Mouse (Mus musculus) kidney, embryonic 16.5 days (tissue): ENCODE measurements at regions not wholly inside any gene's neighbourhood (a gene's known extent, or its start where the extent isn't known, plus 50 kb on each side); places are given as distances from the start of the nearest gene placed in this dataset.

Source experiments
- ATAC-seq: fragments of 200-750 bp; cut with Nextera tagmentation; 2 replicates; pipeline ENCODE4 v1.8.0; 2017; ENCODE audit warnings: moderate TSS enrichment; ENCODE audit not compliant: low FRiP score, low TSS enrichment
- H3K27ac ChIP-seq: fragments of 300-500 bp; sonication (generic); 2 replicates; pipeline ENCODE4 v1.5.1; 2014; ENCODE audit warnings: low read length
- H3K27me3 ChIP-seq: fragments of 300-500 bp; sonication (generic); 2 replicates; pipeline ENCODE4 v1.6.1; 2014; ENCODE audit warnings: low read length, control low read depth, mixed read lengths; ENCODE audit not compliant: insufficient read depth
- H3K36me3 ChIP-seq: fragments of 300-500 bp; sonication (generic); 2 replicates; pipeline ENCODE4 v1.6.1; 2014; ENCODE audit warnings: low read length, control low read depth, mixed read lengths; ENCODE audit not compliant: insufficient read depth
- H3K4me1 ChIP-seq: fragments of 300-500 bp; sonication (generic); 2 replicates; pipeline ENCODE4 v1.6.1; 2014; ENCODE audit warnings: low read length, control low read depth, mixed read lengths; ENCODE audit not compliant: insufficient read depth
- H3K4me2 ChIP-seq: fragments of 300-500 bp; sonication (generic); replicated peaks from 2 replicates; pipeline ENCODE4 v1.6.1; 2014; ENCODE audit warnings: low read depth, low read length
- H3K4me3 ChIP-seq: fragments of 300-500 bp; sonication (generic); 2 replicates; pipeline ENCODE4 v1.5.1; 2014; ENCODE audit warnings: mild to moderate bottlenecking, low read length
- H3K9ac ChIP-seq: fragments of 300-500 bp; sonication (generic); replicated peaks from 2 replicates; pipeline ENCODE4 v1.6.1; 2014; ENCODE audit warnings: low read length
- H3K9me3 ChIP-seq: fragments of 300-500 bp; sonication (generic); 2 replicates; pipeline ENCODE4 v1.6.1; 2016; ENCODE audit warnings: low read length, control low read depth
- WGBS: fragments of 180-500 bp; shearing (Covaris S2); extraction: QIAGEN DNeasy Blood & Tissue Kit; methylation state at CpG from one replicate; pipeline ENCODE4 v1.1.7; 2014; 5-methylcytosine and 5-hydroxymethylcytosine counted together

GRCm38 (mm10) chr3:101163160-101163990, 53.3 kb upstream of the Ptgfrn start:
- 40% methylated on average over 16 of the region's 16 CpGs for WGBS
- H3K9ac ChIP-seq, result no peak overlapping the region
- no peak overlapping the region for H3K4me2 ChIP-seq
- H3K4me1 ChIP-seq, result peaks cover 25% of the 10 kb centered on the region
- no peak overlapping the region for H3K27ac ChIP-seq
- H3K27me3 ChIP-seq, result no peaks in the 10 kb centered on the region
- no peak overlapping the region for H3K4me3 ChIP-seq
- no peaks in the 10 kb centered on the region for H3K36me3 ChIP-seq
- no peak for ATAC-seq
- no peaks in the 10 kb centered on the region; the same call in 1 of the 2 replicates for H3K9me3 ChIP-seq

- Histone ChIP-seq H3K4me1 (peaks cover 25% of the 10 kb centered on the region), H3K4me3 (no peak overlapping the region), H3K4me2 (no peak overlapping the region), H3K9ac (no peak overlapping the region), H3K27me3 (no peaks in the 10 kb centered on the region), H3K36me3 (no peaks in the 10 kb centered on the region), H3K9me3 (no peaks in the 10 kb centered on the region; the same call in 1 of the 2 replicates), H3K27ac (no peak overlapping the region)
- ATAC-seq, result no peak
- WGBS, result 35% methylated on average over 14 of the region's 14 CpGs
These were observed 52.6 kb upstream of the Ptgfrn start for GRCm38 (mm10) chr3:101162536-101163159.

GRCm38 (mm10) chr3:101161941-101162531, 52.0 kb upstream of the Ptgfrn start:
- Histone ChIP-seq H3K27ac (no peak overlapping the region), H3K36me3 (no peaks in the 10 kb centered on the region), H3K4me2 (peak overlapping the region; percentile 6; the same call in 1 of the 2 replicates), H3K4me3 (no peak overlapping the region), H3K9ac (no peak overlapping the region), H3K27me3 (no peaks in the 10 kb centered on the region), H3K9me3 (no peaks in the 10 kb centered on the region; the same call in 1 of the 2 replicates), H3K4me1 (peaks cover 25% of the 10 kb centered on the region)
- WGBS, result 36% methylated on average over 14 of the region's 14 CpGs
- ATAC-seq, result peak; percentile 62; the same call in 1 of the 2 replicates

GRCm38 (mm10) chr3:101161421-101161940, 51.4 kb upstream of the Ptgfrn start:
- ATAC-seq, result peak; percentile 81
- H3K27ac ChIP-seq, result no peak overlapping the region

More at GRCm38 (mm10) chr3:101161421-101161940, 51.4 kb upstream of the Ptgfrn start:
- peaks cover 25% of the 10 kb centered on the region for H3K4me1 ChIP-seq
- H3K4me3 ChIP-seq, result no peak overlapping the region
- H3K36me3 ChIP-seq, result no peaks in the 10 kb centered on the region
- no peaks in the 10 kb centered on the region for H3K27me3 ChIP-seq
- WGBS, result 15% methylated on average over 11 of the region's 11 CpGs
- H3K9me3 ChIP-seq, result no peaks in the 10 kb centered on the region; the same call in 1 of the 2 replicates
- no peak overlapping the region for H3K9ac ChIP-seq
- H3K4me2 ChIP-seq, result peak overlapping the region; percentile 6; the same call in 1 of the 2 replicates
